Mouse (Mus musculus): ENCODE measurements at regions not wholly inside any gene's neighbourhood (a gene's known extent, or its start where the extent isn't known, plus 50 kb on each side); places are given as distances from the start of the nearest gene placed in this dataset.
A peak's percentile ranks its signal among the peaks of the same experiment; 100 is the strongest.

DNA sequence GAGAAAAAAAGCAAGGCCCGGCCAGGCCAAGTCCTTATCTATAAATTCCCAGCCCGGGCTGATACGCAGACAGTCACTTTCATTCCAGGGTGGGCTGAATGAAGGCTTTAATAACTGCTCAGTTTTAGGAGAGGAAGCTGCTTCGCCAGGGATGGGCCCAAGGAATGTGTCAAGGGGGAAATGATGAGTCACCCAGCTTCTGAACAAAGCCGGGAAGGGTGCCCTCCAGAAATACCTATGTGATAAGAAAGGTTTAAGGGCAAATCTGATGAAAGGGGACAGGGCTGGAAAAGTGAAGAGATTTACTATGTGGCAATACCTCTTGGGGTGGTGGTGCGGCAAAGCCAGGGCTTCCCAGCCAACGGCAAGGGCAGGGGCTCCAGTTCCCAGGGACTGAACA lies 145.6 kb downstream of the Samd5 start:
- TF ChIP-seq CTCF (IDR thresholded peaks at IDR 0.05; ENCODE audit: low read depth): no peak
- Histone ChIP-seq H3K27ac (ENCODE audit: low read depth, low read length) (no peak overlapping the region), H3K4me3 (ENCODE audit: low read depth, low read length) (no peak overlapping the region), H3K9ac (ENCODE audit: low read depth, low read length) (no peak overlapping the region), H3K27me3 (replicated peaks; ENCODE audit: control insufficient read depth, insufficient read depth, low read length) (no peaks in the 10 kb centered on the region), H3K4me2 (replicated peaks; ENCODE audit: low read depth) (no peak overlapping the region), H3K9me3 (ENCODE audit: control insufficient read depth) (no peaks in the 10 kb centered on the region), H3K36me3 (ENCODE audit: control insufficient read depth, insufficient read depth) (no peaks in the 10 kb centered on the region), H3K4me1 (replicated peaks; ENCODE audit: control insufficient read depth, insufficient read depth, low read length) (no peaks in the 10 kb centered on the region)
- no peak for ATAC-seq
- WGBS: 27% methylated on average over 7 of the region's 7 CpGs

- Histone ChIP-seq H3K4me1 (replicated peaks; ENCODE audit: control insufficient read depth, insufficient read depth, low read length) (no peaks in the 10 kb centered on the region), H3K9ac (ENCODE audit: low read depth, low read length) (no peak overlapping the region), H3K36me3 (ENCODE audit: control insufficient read depth, insufficient read depth) (no peaks in the 10 kb centered on the region), H3K4me2 (replicated peaks; ENCODE audit: low read depth) (no peak overlapping the region), H3K9me3 (ENCODE audit: control insufficient read depth) (no peaks in the 10 kb centered on the region), H3K4me3 (ENCODE audit: low read depth, low read length) (no peak overlapping the region), H3K27ac (ENCODE audit: low read depth, low read length) (no peak overlapping the region), H3K27me3 (replicated peaks; ENCODE audit: control insufficient read depth, insufficient read depth, low read length) (no peaks in the 10 kb centered on the region)
- WGBS: 61% methylated on average over 4 of the region's 4 CpGs
- TF ChIP-seq CTCF (IDR thresholded peaks at IDR 0.05; ENCODE audit: low read depth): no peak
- peak; percentile 59; the same call in 1 of the 2 replicates for ATAC-seq
These were observed 146.9 kb downstream of the Samd5 start for GRCm38 (mm10) chr10:9528066-9528465.

GRCm38 (mm10) chr10:9509764-9510390 lies 165.1 kb downstream of the Samd5 start:
- Histone ChIP-seq H3K4me2 (replicated peaks; ENCODE audit: low read depth) (no peak overlapping the region), H3K4me1 (replicated peaks; ENCODE audit: control insufficient read depth, insufficient read depth, low read length) (no peaks in the 10 kb centered on the region), H3K27me3 (replicated peaks; ENCODE audit: control insufficient read depth, insufficient read depth, low read length) (no peaks in the 10 kb centered on the region), H3K36me3 (ENCODE audit: control insufficient read depth, insufficient read depth) (no peaks in the 10 kb centered on the region), H3K27ac (ENCODE audit: low read depth, low read length) (no peak overlapping the region), H3K9me3 (ENCODE audit: control insufficient read depth) (no peaks in the 10 kb centered on the region), H3K4me3 (ENCODE audit: low read depth, low read length) (no peak overlapping the region), H3K9ac (ENCODE audit: low read depth, low read length) (no peak overlapping the region)
- TF ChIP-seq CTCF (IDR thresholded peaks at IDR 0.05; ENCODE audit: low read depth): no peak
- no peak for ATAC-seq
- 73% methylated on average over 12 of the region's 12 CpGs for WGBS

GRCm38 (mm10) chr10:9509092-9509671 lies 165.8 kb downstream of the Samd5 start:
- Histone ChIP-seq H3K4me3 (ENCODE audit: low read depth, low read length) (no peak overlapping the region), H3K9ac (ENCODE audit: low read depth, low read length) (no peak overlapping the region), H3K4me1 (replicated peaks; ENCODE audit: control insufficient read depth, insufficient read depth, low read length) (no peaks in the 10 kb centered on the region), H3K4me2 (replicated peaks; ENCODE audit: low read depth) (no peak overlapping the region), H3K9me3 (ENCODE audit: control insufficient read depth) (no peaks in the 10 kb centered on the region), H3K36me3 (ENCODE audit: control insufficient read depth, insufficient read depth) (no peaks in the 10 kb centered on the region), H3K27ac (ENCODE audit: low read depth, low read length) (no peak overlapping the region), H3K27me3 (replicated peaks; ENCODE audit: control insufficient read depth, insufficient read depth, low read length) (no peaks in the 10 kb centered on the region)
- ATAC-seq: no peak
- WGBS: 54% methylated on average over 17 of the region's 17 CpGs
- no peak for TF ChIP-seq CTCF (IDR thresholded peaks at IDR 0.05; ENCODE audit: low read depth)

DNA sequence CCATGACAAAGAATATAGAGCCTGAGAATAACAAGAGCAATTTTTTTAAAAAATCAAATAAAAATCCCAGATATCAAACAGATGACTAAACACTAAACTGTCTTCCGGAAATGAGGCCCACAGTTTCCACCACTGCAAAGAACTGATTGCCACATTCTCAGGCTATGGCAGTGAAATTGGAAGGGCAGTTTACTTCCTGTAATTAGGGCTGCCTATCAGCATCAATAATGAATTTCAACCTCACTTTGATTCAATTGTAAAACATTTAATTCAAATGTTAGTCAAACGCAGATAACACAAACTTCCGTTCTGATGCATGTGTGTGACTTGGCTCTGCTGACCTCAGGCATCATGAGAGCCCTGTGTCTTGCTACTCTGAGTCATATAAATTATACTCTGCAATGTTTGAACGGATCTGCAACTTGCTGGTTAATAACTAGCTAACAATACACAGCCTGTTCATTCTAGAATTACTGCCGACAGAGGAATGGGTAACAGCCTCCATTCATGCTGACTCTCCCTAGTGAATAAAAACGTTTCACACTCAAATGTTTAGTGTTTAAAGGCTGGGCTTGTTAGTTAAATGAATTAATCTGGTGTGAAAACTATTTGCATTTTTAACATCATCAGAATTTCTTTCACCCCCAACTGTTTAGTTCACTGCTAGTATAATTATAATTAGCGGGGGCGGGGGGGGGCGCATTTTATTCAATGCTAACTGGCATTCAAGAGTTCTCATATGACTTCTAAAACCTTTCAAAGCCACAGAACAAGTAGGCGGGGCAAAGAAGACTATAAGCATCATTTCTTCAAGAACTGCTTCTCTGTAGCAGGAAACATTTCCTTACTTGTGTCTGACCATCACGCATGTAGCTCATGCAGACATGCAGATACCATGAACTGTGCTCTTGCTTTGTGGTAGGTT lies 171.2 kb downstream of the Samd5 start:
- no peaks in the 10 kb centered on the region for H3K27me3 ChIP-seq (replicated peaks; ENCODE audit: control insufficient read depth, insufficient read depth, low read length)
- H3K36me3 ChIP-seq (ENCODE audit: control insufficient read depth, insufficient read depth): no peaks in the 10 kb centered on the region
- WGBS: 52% methylated on average over 11 of the region's 11 CpGs
- no peaks in the 10 kb centered on the region for H3K9me3 ChIP-seq (ENCODE audit: control insufficient read depth)
- no peak overlapping the region for H3K27ac ChIP-seq (ENCODE audit: low read depth, low read length)
- ATAC-seq: 0 out of 2 replicates have a peak, but pooled peaks have one; percentile 33
- no peak overlapping the region for H3K4me3 ChIP-seq (ENCODE audit: low read depth, low read length)
- 0 out of 2 replicates have a peak, but pooled peaks cover 4% of the 10 kb centered on the region for H3K4me1 ChIP-seq (replicated peaks; ENCODE audit: control insufficient read depth, insufficient read depth, low read length)
- no peak overlapping the region for H3K9ac ChIP-seq (ENCODE audit: low read depth, low read length)
- H3K4me2 ChIP-seq (replicated peaks; ENCODE audit: low read depth): no peak overlapping the region
- no peak for TF ChIP-seq CTCF (IDR thresholded peaks at IDR 0.05; ENCODE audit: low read depth)

GRCm38 (mm10) chr10:9498550-9498949 lies 176.5 kb downstream of the Samd5 start:
- no peak for TF ChIP-seq CTCF (IDR thresholded peaks at IDR 0.05; ENCODE audit: low read depth)
- ATAC-seq: no peak
- 86% methylated on average over 3 of the region's 3 CpGs for WGBS
- Histone ChIP-seq H3K27me3 (replicated peaks; ENCODE audit: control insufficient read depth, insufficient read depth, low read length) (no peaks in the 10 kb centered on the region), H3K9ac (ENCODE audit: low read depth, low read length) (no peak overlapping the region), H3K4me2 (replicated peaks; ENCODE audit: low read depth) (no peak overlapping the region), H3K4me1 (replicated peaks; ENCODE audit: control insufficient read depth, insufficient read depth, low read length) (0 out of 2 replicates have a peak, but pooled peaks cover 4% of the 10 kb centered on the region), H3K4me3 (ENCODE audit: low read depth, low read length) (no peak overlapping the region), H3K27ac (ENCODE audit: low read depth, low read length) (no peak overlapping the region), H3K36me3 (ENCODE audit: control insufficient read depth, insufficient read depth) (no peaks in the 10 kb centered on the region), H3K9me3 (ENCODE audit: control insufficient read depth) (no peaks in the 10 kb centered on the region)
